Mouse (Mus musculus): ENCODE data around the gene Sidt2.
A peak's percentile ranks its signal among the peaks of the same experiment; 100 is the strongest.

The Sidt2 gene

GRCm38 (mm10) chr9:45955107-45955963 is at the start of gene Sidt2:
TSS of gene Sidt2 (minus strand) at chr9:45955258.
- DNase-seq (ENCODE audit: low read depth, low spot score), result peak; percentile 70

GRCm38 (mm10) chr9:46004529-46004928 is 49.5 kb upstream of the Sidt2 start:
- DNase-seq (ENCODE audit: low read depth, low spot score), result no peak

- DNase-seq (ENCODE audit: low read depth, low spot score), result peak; percentile 53
Measured at GRCm38 (mm10) chr9:46003729-46004128, 48.7 kb upstream of the Sidt2 start.

- DNase-seq (ENCODE audit: low read depth, low spot score), result no peak
Measured at GRCm38 (mm10) chr9:45999009-45999408, 44.0 kb upstream of the Sidt2 start.

- DNase-seq (ENCODE audit: low read depth, low spot score), result peak; percentile 40
Measured at GRCm38 (mm10) chr9:45985229-45985567, 30.1 kb upstream of the Sidt2 start.

- DNase-seq (ENCODE audit: low read depth, low spot score), result peak; percentile 83
Measured at GRCm38 (mm10) chr9:45984409-45985228, 29.6 kb upstream of the Sidt2 start.

- peak; percentile 38 for DNase-seq (ENCODE audit: low read depth, low spot score)
Measured at GRCm38 (mm10) chr9:45983676-45984408, 28.8 kb upstream of the Sidt2 start.

- DNase-seq (ENCODE audit: low read depth, low spot score), result no peak
Measured at GRCm38 (mm10) chr9:45981331-45981730, 26.3 kb upstream of the Sidt2 start.

- DNase-seq (ENCODE audit: low read depth, low spot score), result no peak
Measured at GRCm38 (mm10) chr9:45980611-45981010, 25.6 kb upstream of the Sidt2 start.

GRCm38 (mm10) chr9:45979778-45980177 is 24.7 kb upstream of the Sidt2 start:
- DNase-seq (ENCODE audit: low read depth, low spot score), result no peak

- no peak for DNase-seq (ENCODE audit: low read depth, low spot score)
Measured at GRCm38 (mm10) chr9:45976884-45977283, 21.8 kb upstream of the Sidt2 start.

GRCm38 (mm10) chr9:45963577-45963976 is 8.5 kb upstream of the Sidt2 start:
- DNase-seq (ENCODE audit: low read depth, low spot score), result no peak

- DNase-seq (ENCODE audit: low read depth, low spot score), result no peak
Measured at GRCm38 (mm10) chr9:45961855-45962254, 6.8 kb upstream of the Sidt2 start.

GRCm38 (mm10) chr9:45959661-45960060 is 4.6 kb upstream of the Sidt2 start:
- no peak for DNase-seq (ENCODE audit: low read depth, low spot score)

GRCm38 (mm10) chr9:45958851-45959250 is 3.8 kb upstream of the Sidt2 start:
- no peak for DNase-seq (ENCODE audit: low read depth, low spot score)

GRCm38 (mm10) chr9:45958023-45958670 is 3.1 kb upstream of the Sidt2 start:
- no peak for DNase-seq (ENCODE audit: low read depth, low spot score)

- peak; percentile 37 for DNase-seq (ENCODE audit: low read depth, low spot score)
Measured at GRCm38 (mm10) chr9:45954294-45955106, 558 bp downstream of the Sidt2 start.

- DNase-seq (ENCODE audit: low read depth, low spot score), result no peak
Measured at GRCm38 (mm10) chr9:45953511-45954293, 1.4 kb downstream of the Sidt2 start.

- DNase-seq (ENCODE audit: low read depth, low spot score), result no peak
Measured at GRCm38 (mm10) chr9:45952890-45953289, 2.2 kb downstream of the Sidt2 start.

- DNase-seq (ENCODE audit: low read depth, low spot score), result no peak
Measured at GRCm38 (mm10) chr9:45952057-45952456, 3.0 kb downstream of the Sidt2 start.

Data from c-Kit-negative CD71-positive TER-119-positive erythroid progenitor cells, embryonic 14.5 days (primary cell).